Mouse (Mus musculus): ENCODE data around the gene Crybg1. TPM values are rescaled to one million over a fixed set of nuclear protein-coding genes. Genes with fewer than 3 reads are reported as not detected.

Crybg1 gene
- total RNA-seq, 4 experiments from 2014 or later: 1.0 to 2.0 (median 1.4) TPM

DNA sequence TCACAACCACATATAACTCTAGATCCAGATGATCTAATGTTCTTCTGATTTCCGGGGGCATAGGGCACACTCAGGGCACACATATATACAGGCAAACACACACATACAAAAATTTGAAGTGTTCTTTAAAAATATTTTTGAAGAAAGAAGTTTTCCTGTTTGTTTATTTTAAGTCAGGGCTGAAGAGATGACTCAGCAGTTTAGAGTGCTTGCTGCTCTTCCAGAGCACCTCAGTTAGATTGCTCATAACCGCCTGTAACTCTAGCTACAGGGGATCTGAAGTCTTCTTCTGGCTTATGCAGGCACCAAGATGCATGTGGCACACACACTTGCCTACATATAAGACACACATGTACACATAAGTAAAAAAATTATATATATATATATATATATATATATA, 56.9 kb downstream of the Crybg1 start:
- DNase-seq: no peak

- DNase-seq: no peak
These were observed 68.3 kb downstream of the Crybg1 start for GRCm38 (mm10) chr10:44080351-44080750.

- peak; percentile 14 for DNase-seq
These were observed 69.7 kb downstream of the Crybg1 start for GRCm38 (mm10) chr10:44078799-44079521.

DNA sequence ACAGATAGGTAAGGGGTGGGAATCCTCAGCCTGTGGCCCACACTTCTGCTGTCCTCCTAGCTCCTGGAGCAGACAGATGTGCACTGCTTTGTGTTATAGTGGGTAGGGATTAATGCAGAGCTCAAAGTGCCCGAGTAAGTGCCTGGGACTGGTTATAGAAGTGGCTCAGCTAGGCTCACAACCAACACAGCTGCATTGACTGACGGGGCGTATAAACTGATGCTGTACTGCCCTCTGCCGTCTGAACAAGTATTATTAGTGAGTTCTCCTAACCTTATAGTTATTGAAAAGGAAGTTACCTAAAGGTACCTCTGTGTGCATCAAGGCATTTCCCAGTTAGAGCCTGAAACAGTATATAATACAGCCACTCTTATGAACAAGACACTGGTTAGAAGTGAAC, 77.6 kb downstream of the Crybg1 start:
- DNase-seq: peak; percentile 40

DNA sequence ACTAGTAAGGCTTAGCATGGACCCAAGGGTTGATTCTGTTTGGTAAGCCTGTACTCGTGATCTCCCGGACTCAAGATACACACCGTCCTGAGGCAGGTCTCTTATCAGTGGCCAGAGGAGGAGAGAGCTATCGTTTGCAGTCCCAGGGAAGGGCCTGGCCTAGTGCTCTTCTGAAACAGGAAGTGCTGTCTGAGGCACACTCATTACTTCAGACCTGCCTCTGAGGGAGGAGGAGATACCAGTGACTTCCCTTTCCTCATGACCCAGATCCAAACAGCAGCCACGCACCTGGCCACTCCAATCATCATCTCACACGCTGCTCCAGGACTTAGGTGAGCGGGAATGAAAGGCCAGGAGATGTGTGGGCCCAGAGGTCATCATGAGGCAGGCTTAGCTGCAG, 79.5 kb downstream of the Crybg1 start:
- no peak for DNase-seq

DNA sequence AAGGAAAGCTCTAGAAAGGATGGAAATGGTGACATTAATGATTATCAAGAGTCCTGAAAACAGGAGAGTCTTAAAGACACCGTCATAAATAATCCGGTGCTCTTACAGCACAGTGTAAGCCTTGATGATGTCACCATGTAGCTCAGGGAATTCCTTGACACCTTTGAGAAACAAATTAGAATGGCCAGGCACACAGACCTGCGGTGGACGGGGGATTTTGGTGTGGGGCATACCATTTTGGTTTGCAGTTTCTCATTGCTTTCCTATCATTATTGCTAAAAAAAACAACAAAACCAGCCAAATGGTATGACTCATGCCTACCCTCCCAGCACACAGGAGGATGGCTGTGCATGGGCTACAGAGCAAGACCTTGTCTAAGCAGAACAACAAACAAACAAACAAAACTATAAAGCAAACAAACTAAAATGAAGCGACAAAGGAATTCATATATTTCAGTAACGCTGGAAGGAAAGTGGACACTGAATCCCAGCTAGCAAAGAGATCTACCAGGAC, 82.7 kb downstream of the Crybg1 start:
- DNase-seq: no peak

- DNase-seq: no peak
These were observed 85.7 kb downstream of the Crybg1 start for GRCm38 (mm10) chr10:44062981-44063380.

GRCm38 (mm10) chr10:44050913-44051312, 97.7 kb downstream of the Crybg1 start:
- DNase-seq: no peak

DNA sequence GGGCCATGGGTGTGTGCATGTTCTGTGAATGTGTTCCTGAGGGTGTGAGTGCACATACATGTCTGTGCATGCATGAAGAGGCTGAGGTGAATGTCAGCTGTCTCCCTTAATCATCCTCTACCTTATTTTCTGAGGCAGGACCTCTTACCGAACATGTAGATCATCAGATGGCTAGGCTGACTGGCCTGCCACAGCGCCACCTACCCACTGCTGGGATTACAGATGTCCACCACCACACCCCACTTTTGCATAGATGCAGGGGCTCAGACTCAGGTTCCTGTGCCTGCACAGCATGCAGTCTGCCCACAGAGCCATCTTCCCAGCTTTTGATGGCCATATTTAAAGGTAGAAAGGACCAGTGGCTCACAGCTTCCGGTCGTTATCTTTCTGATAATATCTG, 103.9 kb downstream of the Crybg1 start:
- DNase-seq: no peak

- no peak for DNase-seq
These were observed 105.0 kb downstream of the Crybg1 start for GRCm38 (mm10) chr10:44043630-44044029.

- no peak for DNase-seq
These were observed 109.5 kb downstream of the Crybg1 start for GRCm38 (mm10) chr10:44039185-44039584.

GRCm38 (mm10) chr10:44037918-44038544, 110.6 kb downstream of the Crybg1 start:
- no peak for DNase-seq

DNA sequence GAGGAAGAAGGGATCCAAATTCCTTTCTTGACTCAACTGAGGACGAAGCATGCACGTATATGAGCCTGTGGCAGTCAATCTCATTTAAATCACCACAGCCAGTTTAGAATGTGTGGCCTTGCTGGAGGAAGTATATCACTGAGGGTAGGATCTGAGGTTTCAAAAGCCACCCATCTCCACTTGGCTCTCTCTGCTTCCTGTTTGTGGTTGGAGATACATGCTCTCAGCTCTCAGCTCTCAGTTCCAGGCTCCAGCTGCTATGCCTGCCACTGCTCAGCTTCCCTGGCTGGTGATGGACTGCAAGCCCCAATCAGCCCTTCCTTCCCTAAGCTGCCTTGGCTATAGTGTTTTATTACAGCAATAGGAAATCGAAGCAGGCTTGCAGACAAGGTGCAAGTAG, 119.1 kb downstream of the Crybg1 start:
- DNase-seq: no peak

GRCm38 (mm10) chr10:44027226-44027625, 121.4 kb downstream of the Crybg1 start:
- no peak for DNase-seq

- peak; percentile 42 for DNase-seq
These were observed 122.5 kb downstream of the Crybg1 start for GRCm38 (mm10) chr10:44026105-44026504.

- DNase-seq: no peak
These were observed 123.9 kb downstream of the Crybg1 start for GRCm38 (mm10) chr10:44024705-44025104.

DNA sequence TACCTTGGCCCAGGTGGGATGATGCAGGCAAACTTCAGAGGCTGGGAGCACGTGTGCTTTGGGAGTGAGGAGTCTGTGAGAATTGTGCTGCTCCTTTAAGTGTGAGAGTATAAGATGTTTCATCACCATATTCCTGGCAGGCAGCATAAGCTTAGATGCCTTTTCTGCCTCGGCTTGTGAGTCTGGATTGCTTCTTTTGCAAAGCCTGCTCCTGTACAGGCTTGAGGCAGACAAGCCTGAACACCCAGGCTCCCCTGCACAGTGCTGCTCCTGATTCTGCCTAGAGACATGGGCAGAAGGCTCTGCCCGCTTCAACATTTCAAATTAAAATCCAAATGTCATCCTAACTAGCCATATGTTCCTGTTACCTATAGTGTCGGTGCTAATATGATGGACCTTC, 128.5 kb downstream of the Crybg1 start:
- no peak for DNase-seq

- DNase-seq: no peak
These were observed 130.1 kb downstream of the Crybg1 start for GRCm38 (mm10) chr10:44018562-44018961.

DNA sequence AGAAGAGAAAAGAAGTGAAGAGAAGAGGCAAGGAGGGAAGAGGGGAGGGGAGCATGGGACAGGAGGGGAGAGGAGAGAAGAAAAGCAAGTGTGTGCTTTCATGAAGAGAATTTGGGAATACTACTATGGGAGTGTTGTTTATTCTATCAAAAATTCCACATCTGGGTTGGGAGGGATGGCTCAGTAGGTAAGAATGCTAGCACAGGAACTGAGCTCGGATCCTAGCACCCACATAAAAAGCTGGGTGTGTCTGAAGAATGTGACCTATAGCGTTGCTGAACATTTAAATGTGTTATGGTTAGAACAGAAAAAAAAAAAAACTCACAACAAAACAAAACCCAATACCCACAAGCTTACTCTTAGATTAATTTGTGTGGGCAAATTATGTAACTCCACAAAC, 133.0 kb downstream of the Crybg1 start:
- DNase-seq: no peak

GRCm38 (mm10) chr10:44013885-44014284, 134.8 kb downstream of the Crybg1 start:
- DNase-seq: no peak

DNA sequence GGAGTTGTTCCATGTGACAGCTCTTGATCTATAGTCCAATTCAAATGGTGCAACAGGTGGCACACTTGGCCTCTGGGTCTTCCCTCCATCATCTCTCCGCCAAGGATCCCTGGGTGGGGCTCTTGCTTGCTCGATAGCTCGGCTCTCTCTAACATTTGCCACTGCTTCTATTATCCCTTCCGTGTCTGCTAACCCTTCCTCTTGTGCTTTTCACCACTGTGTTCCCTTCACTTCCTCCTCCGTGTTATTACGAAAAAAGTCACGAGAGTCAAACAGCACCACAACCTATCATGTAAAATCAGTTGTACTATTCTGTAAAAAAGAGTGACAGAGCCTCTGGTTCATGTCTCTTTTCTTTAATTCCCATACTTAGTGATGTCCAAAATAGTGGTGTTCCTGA, 137.2 kb downstream of the Crybg1 start:
- no peak for DNase-seq

DNA sequence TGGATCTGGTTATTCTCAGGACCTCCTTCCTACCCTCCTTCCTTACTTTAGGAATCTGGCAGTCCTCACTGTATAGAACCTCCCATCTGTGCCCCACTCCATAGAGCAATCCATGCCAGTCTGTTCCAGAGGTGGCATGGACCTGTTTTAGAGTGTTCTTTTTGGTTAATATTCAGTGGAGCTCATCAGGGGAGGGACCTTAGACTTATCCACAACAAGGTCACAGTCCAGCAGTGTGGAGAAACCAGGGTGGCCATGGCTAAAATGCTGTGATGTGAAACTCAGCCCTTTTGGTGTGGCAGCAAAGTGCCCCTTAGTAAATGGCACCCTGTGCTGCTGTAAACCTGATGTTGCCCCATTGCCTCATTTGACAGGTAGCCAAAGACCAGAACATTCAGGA, 139.8 kb downstream of the Crybg1 start:
- no peak for DNase-seq

GRCm38 (mm10) chr10:44006815-44007214, 141.8 kb downstream of the Crybg1 start:
- DNase-seq: no peak

Measured in adrenal gland, adult 8-10 months (tissue).